Mouse (Mus musculus) embryonic facial prominence, embryonic 15.5 days (tissue): ENCODE results near the gene Gm29797. TPM values are rescaled to one million over a fixed set of nuclear protein-coding genes. Genes with fewer than 3 reads are reported as not detected.

Source experiments
- ATAC-seq: fragments of 200-750 bp; cut with Nextera tagmentation; 2 replicates; pipeline ENCODE4 v1.8.0; 2017; ENCODE audit warnings: low read depth, moderate TSS enrichment; ENCODE audit not compliant: insufficient number of reproducible peaks, low FRiP score, low TSS enrichment
- H3K27ac ChIP-seq: fragments of 300-500 bp; sonication (generic); replicated peaks from 2 replicates; pipeline ENCODE4 v1.5.1; 2015; ENCODE audit warnings: mild to moderate bottlenecking, inconsistent platforms
- H3K27me3 ChIP-seq: fragments of 300-500 bp; sonication (generic); 2 replicates; pipeline ENCODE4 v1.6.1; 2015; ENCODE audit warnings: inconsistent platforms
- H3K36me3 ChIP-seq: fragments of 300-500 bp; sonication (generic); 2 replicates; pipeline ENCODE4 v1.6.1; 2015; ENCODE audit warnings: mild to moderate bottlenecking, inconsistent platforms
- H3K4me1 ChIP-seq: fragments of 300-500 bp; sonication (generic); 2 replicates; pipeline ENCODE4 v1.6.1; 2015; ENCODE audit warnings: inconsistent platforms
- H3K4me2 ChIP-seq: fragments of 300-500 bp; sonication (generic); replicated peaks from 2 replicates; pipeline ENCODE4 v1.6.1; 2015; ENCODE audit warnings: mild to moderate bottlenecking, inconsistent platforms
- H3K4me3 ChIP-seq: fragments of 300-500 bp; sonication (generic); replicated peaks from 2 replicates; pipeline ENCODE4 v1.5.1; 2015; ENCODE audit warnings: mild to moderate bottlenecking, inconsistent platforms
- H3K9ac ChIP-seq: fragments of 300-500 bp; sonication (generic); 2 replicates; pipeline ENCODE4 v1.6.1; 2015; ENCODE audit warnings: inconsistent platforms
- H3K9me3 ChIP-seq: fragments of 300-500 bp; sonication (generic); replicated peaks from 2 replicates; pipeline ENCODE4 v1.6.1; 2016; ENCODE audit warnings: inconsistent platforms
- WGBS: fragments of 180-500 bp; shearing (Covaris S2); methylation state at CpG from one replicate; pipeline ENCODE4 v1.1.7; 2015; 5-methylcytosine and 5-hydroxymethylcytosine counted together
- polyA plus RNA-seq: library from polyadenylated mRNA; unstranded; fragments of >200 nt; fragmentation: Nextera tagmentation; extraction: Ambion mirVana; gene quantifications from 2 replicates; pipeline ENCODE4 v1.2.1, GENCODE M21; 2015

The Gm29797 gene
- 0.24 and 0.31 TPM in 2 replicates for polyA plus RNA-seq

DNA sequence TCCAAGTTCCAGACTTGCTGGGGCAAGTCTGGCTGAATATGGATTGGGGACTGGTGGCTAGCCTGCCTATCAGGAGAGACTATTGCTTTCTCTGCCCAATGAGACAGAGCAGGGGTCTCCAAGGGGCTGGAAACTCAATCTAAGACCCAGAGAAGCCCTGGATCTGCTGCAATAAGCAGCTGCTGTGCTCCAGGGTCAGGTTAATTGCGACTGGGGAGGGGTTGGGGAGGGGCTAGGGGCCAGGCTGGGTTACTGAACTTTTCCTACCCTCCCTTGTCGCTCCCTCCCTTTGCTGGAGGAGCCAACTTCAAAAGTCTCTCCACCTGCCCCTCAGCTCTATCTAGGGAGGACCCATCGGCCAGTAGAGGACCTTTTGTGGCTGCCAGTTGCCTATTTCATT lies at the start of gene Gm29797:
Gene Gm29797 (plus strand): TSS at position 301 of the 400 bp plus-strand sequence.
- Histone ChIP-seq H3K4me3 (no peak within 1 kb of the TSS), H3K4me2 (no peak within 1 kb of the TSS), H3K27me3 (no peaks in the 10 kb centered on the region), H3K9me3 (no peaks in the 10 kb centered on the region), H3K36me3 (peaks cover 50% of the 10 kb centered on the region), H3K4me1 (peaks cover 23% of the 10 kb centered on the region), H3K9ac (no peak within 1 kb of the TSS), H3K27ac (no peak within 1 kb of the TSS; the same call in 1 of the 2 replicates)
- no peak for ATAC-seq
- WGBS: 56% methylated on average over 3 of the region's 3 CpGs

DNA sequence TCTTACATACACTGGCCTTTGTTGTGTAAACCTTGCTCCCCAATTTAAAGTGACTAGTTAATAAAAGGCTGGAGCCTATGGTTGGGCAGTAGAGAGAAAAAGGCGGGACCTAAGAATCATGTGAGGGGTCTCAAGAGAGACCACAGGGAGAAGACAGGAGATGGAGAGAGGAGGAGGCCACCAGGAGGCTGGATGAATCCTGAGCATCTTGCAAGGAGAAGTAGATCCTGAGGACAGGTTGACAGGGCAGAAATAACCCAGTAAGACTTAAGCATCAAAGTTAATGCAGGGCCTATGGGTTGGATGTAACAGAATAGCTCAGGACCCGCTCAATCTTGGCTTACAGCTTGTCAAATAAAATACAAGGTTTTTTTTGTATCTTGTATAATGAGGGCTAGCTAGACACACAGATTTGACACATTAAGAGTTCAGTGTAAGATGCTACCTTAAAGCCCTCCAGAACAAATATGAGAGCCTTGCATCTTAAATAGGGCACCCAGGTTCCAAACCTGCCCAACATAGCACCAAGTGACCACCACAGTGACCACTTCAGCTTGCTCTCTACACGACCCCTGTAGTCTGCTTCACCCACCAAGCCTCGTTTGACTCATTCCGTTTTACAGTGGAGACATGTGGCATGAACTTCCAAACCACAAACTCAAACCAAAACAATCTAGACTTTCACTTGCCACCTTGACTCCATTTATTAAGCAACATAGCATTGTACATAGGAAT lies 37.9 kb upstream of the Gm29797 start:
- no peaks in the 10 kb centered on the region for H3K27me3 ChIP-seq
- H3K9ac ChIP-seq: no peak overlapping the region
- no peak overlapping the region for H3K4me3 ChIP-seq
- no peaks in the 10 kb centered on the region for H3K9me3 ChIP-seq
- no peak for ATAC-seq
- no peak overlapping the region for H3K27ac ChIP-seq
- H3K36me3 ChIP-seq: peaks cover 55% of the 10 kb centered on the region
- WGBS: 83% methylated on average over 5 of the region's 5 CpGs
- no peak overlapping the region for H3K4me2 ChIP-seq
- H3K4me1 ChIP-seq: no peaks in the 10 kb centered on the region

GRCm38 (mm10) chr2:181623401-181623800 lies 33.4 kb upstream of the Gm29797 start:
- H3K9ac ChIP-seq: no peak overlapping the region
- H3K36me3 ChIP-seq: peaks cover 57% of the 10 kb centered on the region
- H3K27me3 ChIP-seq: no peaks in the 10 kb centered on the region
- no peak overlapping the region for H3K4me2 ChIP-seq
- H3K4me1 ChIP-seq: no peaks in the 10 kb centered on the region
- H3K27ac ChIP-seq: no peak overlapping the region
- no peaks in the 10 kb centered on the region for H3K9me3 ChIP-seq
- ATAC-seq: no peak
- no peak overlapping the region for H3K4me3 ChIP-seq

DNA sequence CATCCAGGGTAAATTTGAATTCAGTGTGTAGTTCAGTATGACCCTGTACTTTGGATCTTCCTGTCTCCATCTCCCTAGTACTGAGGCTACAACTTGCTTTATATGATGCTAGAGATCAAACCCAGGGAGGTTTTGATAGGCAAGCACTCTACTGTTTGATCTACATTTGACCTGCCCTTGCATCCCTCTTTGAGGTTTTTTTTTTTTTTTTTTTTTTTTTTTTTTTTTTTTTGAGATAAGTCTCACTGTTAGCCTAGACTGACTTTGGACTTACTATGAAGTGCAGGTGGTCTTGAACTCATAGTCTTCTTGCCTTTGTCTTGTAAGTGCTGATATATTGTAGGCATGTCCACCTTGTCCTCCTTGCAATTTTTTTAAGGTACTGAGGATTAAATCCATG lies 28.4 kb upstream of the Gm29797 start:
- no peak overlapping the region for H3K4me3 ChIP-seq
- H3K9me3 ChIP-seq: no peaks in the 10 kb centered on the region
- H3K4me2 ChIP-seq: no peak overlapping the region
- H3K27ac ChIP-seq: no peak overlapping the region
- H3K9ac ChIP-seq: no peak overlapping the region
- H3K4me1 ChIP-seq: no peaks in the 10 kb centered on the region
- no peaks in the 10 kb centered on the region for H3K27me3 ChIP-seq
- peaks cover 43% of the 10 kb centered on the region for H3K36me3 ChIP-seq
- ATAC-seq: no peak

GRCm38 (mm10) chr2:181632624-181633023 lies 24.2 kb upstream of the Gm29797 start:
- WGBS: 94% methylated on average over 6 of the region's 6 CpGs
- peaks cover 57% of the 10 kb centered on the region for H3K36me3 ChIP-seq

DNA sequence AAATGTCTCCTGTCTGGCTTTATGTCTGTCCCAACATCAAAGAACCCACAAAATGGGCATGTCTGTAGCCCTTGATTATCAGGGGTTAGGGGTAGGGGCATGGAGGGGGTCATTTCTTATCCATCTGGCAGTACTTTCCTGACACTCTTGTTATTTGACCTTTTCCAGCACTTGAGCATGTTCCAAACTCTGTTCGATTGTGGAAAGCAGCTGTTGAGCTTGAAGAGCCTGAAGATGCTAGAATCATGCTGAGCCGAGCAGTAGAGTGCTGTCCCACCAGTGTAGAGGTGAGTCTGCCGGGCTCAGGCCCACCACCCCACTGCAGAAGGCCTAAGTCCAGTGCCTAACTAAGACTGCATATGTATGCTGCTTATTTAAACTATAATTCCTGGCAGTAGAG lies 21.0 kb upstream of the Gm29797 start:
- Histone ChIP-seq H3K36me3 (peaks cover 77% of the 10 kb centered on the region), H3K4me1 (no peaks in the 10 kb centered on the region), H3K9me3 (no peaks in the 10 kb centered on the region), H3K27me3 (no peaks in the 10 kb centered on the region), H3K9ac (no peak overlapping the region), H3K4me3 (no peak overlapping the region), H3K27ac (no peak overlapping the region), H3K4me2 (no peak overlapping the region)
- WGBS: 90% methylated on average over 3 of the region's 3 CpGs
- ATAC-seq: no peak

More at GRCm38 (mm10) chr2:181632624-181633023, 24.2 kb upstream of the Gm29797 start:
- Histone ChIP-seq H3K27me3 (no peaks in the 10 kb centered on the region), H3K4me2 (no peak overlapping the region), H3K9ac (no peak overlapping the region), H3K9me3 (no peaks in the 10 kb centered on the region), H3K27ac (no peak overlapping the region), H3K4me1 (no peaks in the 10 kb centered on the region), H3K4me3 (no peak overlapping the region)
- ATAC-seq: no peak

- 92% methylated on average over 2 of the region's 2 CpGs for whole genome bisulfite sequencing
- no peak for ATAC-seq
- Histone ChIP-seq H3K4me2 (no peak overlapping the region), H3K27ac (no peak overlapping the region), H3K27me3 (no peaks in the 10 kb centered on the region), H3K36me3 (peaks cover 86% of the 10 kb centered on the region), H3K9ac (no peak overlapping the region), H3K4me1 (0 out of 2 replicates have a peak, but pooled peaks cover 5% of the 10 kb centered on the region), H3K9me3 (no peaks in the 10 kb centered on the region), H3K4me3 (no peak overlapping the region)
These were observed 12.5 kb upstream of the Gm29797 start for GRCm38 (mm10) chr2:181644361-181644760.

DNA sequence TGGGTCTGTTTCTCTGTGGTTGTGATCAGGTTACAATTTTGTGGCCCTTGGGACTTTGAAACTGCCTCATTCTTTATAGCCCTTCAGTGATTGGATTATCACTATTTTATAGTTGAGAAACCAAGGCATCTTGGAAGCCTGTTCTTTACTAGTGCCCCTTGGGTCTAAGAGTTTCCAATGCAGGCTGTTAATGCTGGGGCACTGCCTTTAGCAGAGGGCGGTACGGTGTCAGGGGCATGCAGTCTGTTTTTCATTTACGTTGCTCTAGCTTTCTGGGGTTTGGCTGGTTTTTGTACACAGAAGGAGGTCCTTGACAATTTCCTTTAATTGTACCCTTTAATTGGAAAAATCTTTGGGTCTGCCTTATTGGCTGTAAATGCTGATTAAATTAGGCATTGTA lies 11.2 kb upstream of the Gm29797 start:
- H3K27ac ChIP-seq: peak overlapping the region; percentile 45; the same call in 1 of the 2 replicates
- no peaks in the 10 kb centered on the region for H3K27me3 ChIP-seq
- peaks cover 87% of the 10 kb centered on the region for H3K36me3 ChIP-seq
- no peak overlapping the region for H3K4me2 ChIP-seq
- H3K9me3 ChIP-seq: no peaks in the 10 kb centered on the region
- H3K4me3 ChIP-seq: no peak overlapping the region
- no peak overlapping the region for H3K9ac ChIP-seq
- WGBS: 63% methylated on average over 3 of the region's 3 CpGs
- ATAC-seq: no peak
- 0 out of 2 replicates have a peak, but pooled peaks cover 5% of the 10 kb centered on the region for H3K4me1 ChIP-seq

DNA sequence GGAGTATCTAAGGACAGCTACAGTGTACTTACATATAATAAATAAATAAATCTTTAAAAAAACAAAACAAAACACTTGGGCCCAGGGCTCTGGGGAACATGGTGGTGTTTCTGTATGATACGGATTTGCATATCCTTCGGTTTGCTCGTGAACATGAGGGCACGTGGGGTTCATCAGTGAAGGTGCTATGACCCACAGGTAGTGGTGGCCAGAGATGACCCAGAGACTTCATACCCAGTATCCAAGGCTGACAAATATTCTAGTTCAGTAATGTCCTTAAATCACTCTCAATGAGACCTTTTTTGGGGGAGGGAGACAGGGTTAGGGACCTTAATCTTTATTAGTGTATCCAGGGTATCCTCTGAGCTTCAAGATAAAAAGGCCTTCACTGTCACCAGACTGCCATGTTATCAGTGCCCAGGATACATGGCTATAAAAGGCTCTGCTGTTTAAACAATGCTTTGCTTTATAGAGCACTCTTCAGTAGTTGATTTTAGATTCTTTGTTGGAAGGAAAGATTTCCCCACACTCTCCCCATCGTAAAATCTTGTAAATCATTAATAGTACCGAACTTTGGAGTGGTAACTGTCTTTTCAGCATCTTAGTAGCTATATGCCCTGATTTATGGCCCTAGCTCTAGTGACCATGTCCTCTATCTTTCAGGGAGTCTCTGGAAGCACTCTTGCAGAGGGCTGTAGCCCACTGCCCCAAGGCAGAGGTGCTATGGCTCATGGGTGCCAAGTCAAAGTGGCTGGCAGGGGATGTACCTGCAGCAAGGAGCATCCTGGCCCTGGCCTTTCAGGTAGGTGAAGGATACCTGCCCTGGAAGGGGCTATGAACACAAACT lies 10.0 kb upstream of the Gm29797 start:
- 91% methylated on average over 6 of the region's 6 CpGs for WGBS
- Histone ChIP-seq H3K9ac (no peak overlapping the region), H3K4me1 (0 out of 2 replicates have a peak, but pooled peaks cover 5% of the 10 kb centered on the region), H3K36me3 (peaks cover 85% of the 10 kb centered on the region), H3K4me3 (no peak overlapping the region), H3K4me2 (no peak overlapping the region), H3K9me3 (no peaks in the 10 kb centered on the region), H3K27ac (no peak overlapping the region), H3K27me3 (no peaks in the 10 kb centered on the region)
- no peak for ATAC-seq

- Histone ChIP-seq H3K36me3 (peaks cover 87% of the 10 kb centered on the region), H3K9me3 (no peaks in the 10 kb centered on the region), H3K4me1 (0 out of 2 replicates have a peak, but pooled peaks cover 5% of the 10 kb centered on the region), H3K9ac (no peak overlapping the region), H3K27me3 (no peaks in the 10 kb centered on the region), H3K27ac (no peak overlapping the region), H3K4me3 (no peak overlapping the region), H3K4me2 (no peak overlapping the region)
- ATAC-seq: no peak
- WGBS: 77% methylated on average over 10 of the region's 10 CpGs
These were observed 7.9 kb upstream of the Gm29797 start for GRCm38 (mm10) chr2:181648926-181649325.

DNA sequence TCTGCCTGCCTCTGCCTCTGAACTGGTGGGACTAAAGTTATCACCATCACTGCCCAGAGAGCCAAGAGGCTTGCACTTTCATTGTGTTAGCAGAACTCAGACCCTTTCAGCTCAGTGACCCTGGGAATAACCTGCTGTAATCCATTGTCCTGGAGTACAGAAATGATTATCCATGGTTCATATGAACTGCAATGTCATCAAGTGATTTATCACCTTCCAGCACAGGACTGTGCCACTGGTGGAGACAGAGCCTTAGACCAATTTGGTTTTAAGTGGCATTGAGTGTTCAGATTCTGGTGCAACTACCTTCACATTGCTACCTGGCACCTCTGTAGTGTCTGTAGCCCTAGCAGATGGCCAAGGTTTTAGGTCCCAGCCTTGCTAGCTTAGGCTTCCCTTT lies 3.8 kb upstream of the Gm29797 start:
- H3K4me1 ChIP-seq: peaks cover 7% of the 10 kb centered on the region; the same call in 1 of the 2 replicates
- ATAC-seq: no peak
- H3K9me3 ChIP-seq: no peaks in the 10 kb centered on the region
- no peak overlapping the region for H3K4me3 ChIP-seq
- H3K9ac ChIP-seq: no peak overlapping the region
- peaks cover 82% of the 10 kb centered on the region for H3K36me3 ChIP-seq
- no peak overlapping the region for H3K4me2 ChIP-seq
- no peaks in the 10 kb centered on the region for H3K27me3 ChIP-seq
- H3K27ac ChIP-seq: no peak overlapping the region
